Comparison of ENCODE assay signal across 15 mouse cellular contexts in the genomic region with DNA sequence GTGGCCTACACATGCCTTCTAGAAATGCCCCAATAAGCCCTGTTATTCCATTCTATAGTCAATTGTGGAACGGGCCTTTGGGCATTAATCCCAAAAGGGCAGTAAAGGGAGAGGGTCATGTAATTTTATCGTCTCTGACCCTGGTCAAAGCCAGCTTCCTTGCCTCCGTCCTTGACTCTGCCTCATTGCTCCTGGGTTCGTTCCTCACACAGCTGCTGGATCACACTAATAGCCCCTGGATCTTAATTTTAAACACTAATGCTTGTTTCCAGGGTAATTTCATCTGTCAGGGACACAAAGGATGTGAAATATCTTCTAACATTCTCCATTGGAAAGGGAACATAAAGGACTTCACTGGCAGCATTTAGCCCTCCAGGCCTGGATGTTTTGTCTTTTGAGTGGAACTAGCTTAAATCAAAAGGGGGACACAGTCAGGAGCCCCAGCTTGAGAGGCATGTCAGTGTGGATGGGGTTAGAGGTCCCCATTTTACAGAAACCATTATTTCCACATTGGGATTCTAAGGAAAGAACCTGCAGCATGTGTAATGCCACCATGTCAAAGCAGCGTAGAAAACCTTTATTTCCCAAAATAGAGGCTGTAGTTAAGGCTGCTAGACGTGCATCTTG.
"Had no signal": no experiment of that assay in that cellular context is flagged by ENCODE, and none has a peak within 500 bp of the region (broad histone marks: within the 10 kb centered on the region; RNA-seq: fewer than 3 reads in every experiment).

No protein-coding gene starts in this region.

- DNase-seq: lung, adult 18-20 months; lung, embryonic 14.5 days; lung, postnatal 10 days; lung, postnatal 4 days; right cerebral cortex, postnatal 14 days; thymus, adult 2 months; thymus, postnatal 25 days; thymus, postnatal 4 days had no signal

- H3K4me3 ChIP-seq: midbrain, embryonic 13.5 days; midbrain, embryonic 15.5 days; neural tube, embryonic 13.5 days; stomach, embryonic 15.5 days had no signal

- ATAC-seq: midbrain, embryonic 13.5 days; midbrain, embryonic 15.5 days had no signal

- H3K9ac ChIP-seq: liver, embryonic 14.5 days; lung, embryonic 14.5 days; midbrain, embryonic 13.5 days; midbrain, embryonic 15.5 days; neural tube, embryonic 13.5 days; stomach, embryonic 15.5 days had no signal

- H3K4me2 ChIP-seq: lung, embryonic 14.5 days; midbrain, embryonic 11.5 days; midbrain, embryonic 13.5 days; midbrain, embryonic 15.5 days; neural tube, embryonic 13.5 days; stomach, embryonic 15.5 days had no signal

- H3K36me3 ChIP-seq: midbrain, embryonic 13.5 days; midbrain, embryonic 15.5 days; neural tube, embryonic 13.5 days; stomach, embryonic 15.5 days had no signal

- H3K4me1 ChIP-seq: midbrain, embryonic 13.5 days; midbrain, embryonic 15.5 days; stomach, embryonic 15.5 days had no signal

- H3K9me3 ChIP-seq: midbrain, embryonic 13.5 days; midbrain, embryonic 15.5 days; neural tube, embryonic 13.5 days; stomach, embryonic 15.5 days had no signal

- H3K27me3 ChIP-seq: midbrain, embryonic 13.5 days; midbrain, embryonic 15.5 days; stomach, embryonic 15.5 days had no signal

- H3K27ac ChIP-seq: liver, embryonic 14.5 days; midbrain, embryonic 13.5 days; midbrain, embryonic 15.5 days; neural tube, embryonic 13.5 days; stomach, embryonic 15.5 days; stomach, postnatal 0 days had no signal
